Mouse (Mus musculus) liver, embryonic 18 days (tissue): ENCODE data around the gene Edc3. TPM values are rescaled to one million over a fixed set of nuclear protein-coding genes. Genes with fewer than 3 reads are reported as not detected.

Source experiments
- polyA plus RNA-seq: library from polyadenylated mRNA; depleted of rRNA; stranded (reverse); fragments of >200 nt; gene quantifications from 2 replicates; pipeline ENCODE4 v1.2.3, GENCODE M21; 2012; rRNA removed

The Edc3 gene
- 7.6 and 9.2 TPM in 2 replicates for polyA plus RNA-seq

DNA sequence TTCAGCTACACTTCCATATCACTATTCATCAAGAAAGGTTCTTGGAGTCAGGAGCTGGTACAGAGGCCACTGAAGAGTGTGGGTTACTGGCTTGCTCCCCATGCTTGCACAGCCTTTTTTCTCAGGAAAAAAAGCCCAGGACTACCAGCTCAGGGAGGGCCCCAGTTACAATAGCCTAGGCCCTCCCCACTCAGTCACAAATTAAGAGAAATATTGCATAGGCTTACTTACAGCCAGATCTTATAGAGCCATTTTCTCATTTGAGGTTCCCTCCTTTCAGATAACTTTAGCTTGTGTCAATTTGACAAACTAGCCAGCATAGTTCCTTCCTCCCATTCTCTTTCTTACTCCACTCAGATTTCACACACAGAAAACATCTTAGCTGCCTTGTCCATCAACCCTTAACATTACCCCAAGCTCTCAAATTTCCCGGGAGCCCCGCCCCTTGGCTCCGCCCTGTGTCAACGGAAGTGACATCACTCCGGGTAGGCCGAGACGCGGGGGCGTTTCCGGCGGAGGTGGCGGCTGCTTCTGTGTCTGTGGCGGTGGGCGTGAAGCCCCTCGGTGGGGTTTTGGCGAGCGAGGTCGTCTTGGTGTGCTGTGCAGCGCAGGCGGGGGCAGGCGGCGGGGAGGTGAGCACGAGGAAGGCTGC, at the start of gene Edc3:
TSS of gene Edc3 (plus strand) at position 473 of the 652 bp plus-strand sequence.

DNA sequence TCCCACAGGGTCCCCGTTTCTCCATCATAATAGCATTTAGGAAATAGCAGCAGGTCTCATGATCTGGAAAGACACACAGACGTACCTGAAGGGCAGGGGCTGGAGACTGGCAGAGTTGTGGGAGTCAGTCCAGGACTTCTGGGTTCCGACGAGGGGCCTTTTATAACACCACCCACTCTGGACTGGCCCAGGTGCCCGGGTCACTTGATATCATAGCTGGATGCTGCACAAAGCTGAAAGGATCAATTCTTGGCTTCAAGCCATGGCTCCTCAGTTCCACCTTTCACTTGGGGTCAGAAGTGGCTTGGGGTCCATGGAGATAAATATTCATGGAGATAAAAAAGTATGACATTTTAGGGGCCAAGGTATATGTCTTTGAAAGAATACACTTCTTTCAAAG, 24.8 kb upstream of the Edc3 start, which contains the start of gene Cyp1a2:
TSS of gene Cyp1a2 (minus strand) at position 184 of the 400 bp plus-strand sequence.

DNA sequence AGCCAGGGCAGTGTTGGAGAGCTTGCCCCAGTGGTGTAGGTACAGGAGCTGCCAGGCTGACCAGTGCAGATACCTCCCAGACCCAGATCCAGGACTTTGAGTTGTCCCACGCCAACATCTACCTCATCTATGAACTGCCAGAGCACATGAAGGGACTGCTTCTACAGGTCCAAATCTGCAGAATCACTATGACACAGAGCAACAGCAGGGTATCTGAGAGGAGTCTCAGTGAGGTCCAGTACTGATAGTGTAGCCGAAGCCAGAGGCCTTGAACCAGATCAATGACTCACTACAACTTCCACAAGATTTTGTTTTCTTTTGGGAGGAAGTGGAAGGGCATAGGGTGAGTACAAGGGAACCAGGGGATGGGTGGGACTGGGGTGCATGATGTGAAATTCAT, 20.6 kb upstream of the Edc3 start, which contains the start of gene Cyp1a1:
TSS of gene Cyp1a1 (plus strand) at position 178 of the 400 bp plus-strand sequence.

DNA sequence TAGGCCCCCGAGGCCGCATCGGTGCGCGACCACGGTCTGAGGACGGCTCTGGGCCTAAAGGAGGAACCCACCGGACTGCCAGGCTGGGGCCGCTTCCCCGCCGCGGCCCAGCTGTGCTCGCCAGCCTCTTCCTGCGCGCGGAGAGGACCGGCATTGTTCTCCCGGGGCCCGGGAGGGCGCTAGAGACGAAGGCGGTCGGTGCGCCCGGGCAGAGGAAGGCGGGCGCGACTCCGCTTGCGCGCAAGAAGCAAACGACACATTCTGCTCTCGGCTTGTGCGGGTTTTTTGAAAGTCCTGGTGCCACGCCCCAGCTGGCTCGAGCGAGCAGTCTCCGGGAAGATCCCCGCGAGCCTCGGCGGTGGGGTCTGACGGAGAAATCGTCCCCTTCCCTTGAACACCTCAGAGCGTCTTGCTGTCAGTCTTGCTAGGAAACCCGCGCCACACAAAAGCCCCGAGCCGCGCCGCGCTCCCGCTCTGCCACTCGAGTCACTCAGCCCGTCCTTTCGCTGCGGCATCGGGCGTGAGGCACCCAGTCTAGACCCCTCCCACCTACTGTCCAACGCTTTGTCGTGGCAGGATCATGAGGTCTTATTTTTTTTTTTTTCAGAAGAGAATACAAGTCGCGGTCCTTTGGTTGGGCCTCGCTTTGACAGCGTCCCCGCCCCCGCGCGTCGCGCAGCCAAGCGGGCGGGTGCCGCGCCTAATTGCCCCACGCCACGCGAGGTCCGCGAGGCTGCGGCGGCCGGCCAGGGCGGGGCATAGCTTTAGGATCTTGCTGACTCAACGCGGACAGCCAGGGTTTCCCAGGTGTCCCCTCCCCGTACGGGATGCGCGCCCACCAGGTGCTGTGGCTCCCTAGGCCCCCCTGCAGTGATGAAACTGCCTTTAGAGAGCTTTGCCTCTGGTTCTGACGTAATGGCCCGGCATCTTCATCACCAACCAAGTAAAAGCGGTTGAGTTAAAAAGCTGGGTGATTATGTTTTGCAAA, 57.3 kb downstream of the Edc3 start, which contains the start of gene Clk3:
TSS of gene Clk3 (minus strand) at position 497 of the 988 bp plus-strand sequence.

Other genes starting within 250 kb of the Edc3 start
- 10.4 and 12.0 TPM in 2 replicates for gene Scamp5, start 240.5 kb upstream of the Edc3 start, polyA plus RNA-seq
- 0.26 and 0.47 TPM in 2 replicates for gene Rpp25, start 204.5 kb upstream of the Edc3 start, polyA plus RNA-seq
- gene Cox5a, start 187.3 kb upstream of the Edc3 start, polyA plus RNA-seq, result 168 and 176 TPM in 2 replicates
- gene Fam219b, start 171.0 kb upstream of the Edc3 start, polyA plus RNA-seq, result 2.4 and 2.6 TPM in 2 replicates
- 10.8 and 11.0 TPM in 2 replicates for gene Mpi, start 155.8 kb upstream of the Edc3 start, polyA plus RNA-seq
- 21.4 and 22.3 TPM in 2 replicates for gene Scamp2, start 147.6 kb upstream of the Edc3 start, polyA plus RNA-seq
- 6.2 and 7.4 TPM in 2 replicates for gene Ulk3, start 119.1 kb upstream of the Edc3 start, polyA plus RNA-seq
- not detected in 2 replicates for gene Cplx3, start 102.3 kb upstream of the Edc3 start, polyA plus RNA-seq
- not detected in 2 replicates for gene Lman1l, start 87.8 kb upstream of the Edc3 start, polyA plus RNA-seq
- gene Csk, start 54.9 kb upstream of the Edc3 start, polyA plus RNA-seq, result 24.2 and 25.1 TPM in 2 replicates
- gene Cyp1a2, start 24.8 kb upstream of the Edc3 start, polyA plus RNA-seq, result 1.4 and 1.8 TPM in 2 replicates
- gene Cyp1a1, start 20.6 kb upstream of the Edc3 start, polyA plus RNA-seq, result 0.13 and 0.59 TPM in 2 replicates
- 91.3 and 101 TPM in 2 replicates for gene Clk3, start 57.3 kb downstream of the Edc3 start, polyA plus RNA-seq
- gene Arid3b, start 128.3 kb downstream of the Edc3 start, polyA plus RNA-seq, result 5.8 and 7.6 TPM in 2 replicates
- 27.1 and 27.2 TPM in 2 replicates for gene Ubl7, start 202.4 kb downstream of the Edc3 start, polyA plus RNA-seq
- gene Sema7a, start 231.6 kb downstream of the Edc3 start, polyA plus RNA-seq, result 0.35 and 0.37 TPM in 2 replicates